Mouse (Mus musculus) liver, postnatal 0 days (tissue): ENCODE results near the gene Gp1ba.

ENCODE experiments used
- CTCF ChIP-seq: sonication (generic); IDR thresholded peaks from 2 replicates; pipeline ENCODE4 v1.5.1; 2016; ENCODE audit warnings: antibody characterized with exemption, low read depth
- EP300 ChIP-seq: IDR thresholded peaks from 2 replicates; pipeline ENCODE4 v1.6.1; 2016; ENCODE audit warnings: antibody characterized with exemption, low read depth, mild to moderate bottlenecking

- no peak for TF ChIP-seq CTCF
- no peak for TF ChIP-seq EP300
Measured at GRCm38 (mm10) chr11:70645461-70646258, 6.7 kb downstream of the Gp1ba start.
